Mouse (Mus musculus): Measurements from ENCODE around the gene Ing3.

The Ing3 gene

DNA sequence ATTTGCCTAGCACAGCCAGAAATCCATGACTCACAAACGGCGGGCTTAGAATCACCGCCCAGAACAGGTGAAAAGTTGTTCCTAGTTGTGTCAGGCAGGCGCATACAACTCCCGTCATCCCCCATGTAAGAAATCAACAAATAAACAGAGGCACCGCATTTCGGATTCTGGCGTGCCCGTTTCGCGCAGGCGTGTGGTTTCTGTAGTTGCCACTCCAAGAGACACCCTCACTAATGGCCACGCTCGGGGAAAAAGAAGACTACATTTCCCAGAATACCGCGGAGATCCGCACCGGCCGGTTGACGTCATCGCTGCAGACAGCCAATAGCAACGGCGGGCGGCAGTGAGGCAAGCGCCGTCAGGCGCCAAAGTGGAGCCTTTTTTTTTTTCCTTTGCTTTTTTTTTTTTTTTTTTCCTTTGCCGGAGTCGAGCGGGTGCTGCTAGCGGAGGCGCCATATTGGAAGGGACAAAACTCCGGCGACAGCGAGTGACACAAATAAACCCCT is at the start of gene Ing3:
Gene Ing3 (plus strand): TSS at position 346 of the 506 bp plus-strand sequence.
- DNase-seq (ENCODE audit: low spot score) = peak; percentile 99

DNA sequence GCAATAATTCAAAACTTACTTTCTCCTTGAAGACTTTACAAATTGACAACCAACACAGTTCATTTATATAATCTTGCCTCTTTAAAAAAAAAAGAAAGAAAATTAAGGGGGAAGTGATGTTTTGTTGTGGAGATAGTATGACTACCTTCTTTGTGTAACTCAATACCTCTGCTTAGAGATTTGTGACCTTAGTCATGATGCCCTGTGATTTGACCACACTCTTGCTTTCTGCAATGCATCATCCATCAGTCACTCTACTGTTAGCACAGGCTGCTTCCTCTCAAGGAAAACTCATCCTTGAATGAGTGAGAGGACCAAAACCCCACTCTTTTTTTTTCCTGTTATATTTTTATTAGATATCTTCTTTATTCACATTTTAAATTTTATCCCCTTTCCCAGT is 39.7 kb upstream of the Ing3 start:
- no peak for DNase-seq (ENCODE audit: low spot score)

DNA sequence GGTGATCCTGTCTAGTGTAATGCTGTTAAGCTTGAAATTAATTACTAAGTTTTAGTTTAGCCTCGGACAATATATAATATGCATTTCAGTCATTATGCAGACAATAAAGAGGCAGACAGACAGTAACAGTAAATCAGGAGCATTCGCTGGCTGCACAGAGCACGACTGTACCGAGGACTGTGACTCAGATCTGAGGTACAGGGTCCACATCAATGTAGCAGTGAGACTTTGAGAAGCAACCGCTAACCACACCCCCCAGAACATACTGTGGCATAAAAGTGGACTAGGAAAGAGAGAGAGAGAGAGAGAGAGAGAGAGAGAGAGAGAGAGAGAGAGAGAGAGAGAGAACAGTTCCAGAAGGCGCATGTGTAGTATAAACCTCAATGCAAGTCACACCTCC is 38.6 kb upstream of the Ing3 start:
- no peak for DNase-seq (ENCODE audit: low spot score)

DNA sequence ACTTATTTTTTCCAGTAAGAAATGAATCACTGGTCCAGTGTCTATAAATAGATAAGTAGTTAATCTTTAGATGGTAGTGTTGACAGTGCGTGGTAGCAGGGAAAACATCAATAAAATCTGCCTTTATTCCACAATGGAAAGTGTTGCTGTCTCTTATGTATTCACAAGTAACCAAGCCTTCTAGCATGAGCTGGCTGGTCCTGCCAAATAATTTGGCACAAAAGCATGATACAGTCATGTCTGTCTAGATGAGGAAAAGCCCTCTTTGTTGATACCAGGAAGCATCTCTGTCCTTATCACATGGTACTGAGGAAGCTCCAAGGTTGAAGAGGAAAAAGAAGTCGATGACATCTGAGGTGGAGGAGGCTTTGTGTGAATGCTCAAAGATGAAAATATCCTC is 32.8 kb upstream of the Ing3 start:
- no peak for DNase-seq (ENCODE audit: low spot score)

DNA sequence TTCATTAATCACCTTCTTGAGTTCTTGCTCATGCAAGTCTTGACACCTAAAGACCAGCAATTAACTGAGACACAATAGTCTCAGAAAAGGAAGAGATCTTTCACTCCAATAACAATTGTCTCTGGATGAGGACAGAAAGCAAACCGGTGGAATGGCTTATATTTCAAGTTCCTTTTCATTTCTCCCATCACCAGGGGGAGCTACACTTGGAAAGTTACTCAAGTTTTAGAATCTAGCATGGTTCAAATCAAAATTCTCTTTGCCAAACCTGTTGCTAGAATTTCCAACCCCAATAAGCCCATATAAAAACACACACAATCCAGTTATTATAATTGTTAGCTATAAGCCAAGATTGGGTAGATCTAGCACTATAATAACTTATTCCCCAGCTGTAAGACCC is 25.2 kb upstream of the Ing3 start:
- no peak for DNase-seq (ENCODE audit: low spot score)

DNA sequence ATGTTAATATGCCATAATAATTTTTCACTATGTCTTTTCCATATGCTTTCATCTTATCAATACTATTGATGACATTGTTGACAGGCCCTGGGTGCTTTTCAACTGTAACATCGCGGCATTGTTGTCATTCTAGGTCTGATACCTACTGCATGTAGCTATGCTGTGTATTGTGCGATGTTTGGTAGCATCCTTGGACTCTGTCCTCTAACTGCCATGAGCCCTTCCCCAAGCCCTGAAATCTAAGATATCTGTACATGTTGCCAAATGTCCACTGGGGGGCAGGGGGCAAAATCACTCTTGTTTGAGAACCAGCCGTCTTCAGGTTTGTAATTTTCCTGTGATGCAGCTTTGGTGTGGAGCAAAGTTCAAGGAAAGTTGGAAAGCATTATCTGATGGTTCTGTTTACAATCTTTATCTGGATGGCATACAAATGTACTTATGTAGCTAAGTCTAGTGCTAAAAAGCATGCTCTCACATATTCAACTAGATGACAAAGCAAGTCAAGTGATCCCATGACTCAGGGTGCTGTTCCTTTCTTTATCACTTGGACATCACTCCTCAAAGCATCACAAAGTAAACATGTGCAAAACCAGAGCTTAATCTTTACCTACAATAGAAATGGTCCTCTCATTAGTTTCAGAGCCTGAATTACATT is 11.3 kb upstream of the Ing3 start:
- no peak for DNase-seq (ENCODE audit: low spot score)

DNA sequence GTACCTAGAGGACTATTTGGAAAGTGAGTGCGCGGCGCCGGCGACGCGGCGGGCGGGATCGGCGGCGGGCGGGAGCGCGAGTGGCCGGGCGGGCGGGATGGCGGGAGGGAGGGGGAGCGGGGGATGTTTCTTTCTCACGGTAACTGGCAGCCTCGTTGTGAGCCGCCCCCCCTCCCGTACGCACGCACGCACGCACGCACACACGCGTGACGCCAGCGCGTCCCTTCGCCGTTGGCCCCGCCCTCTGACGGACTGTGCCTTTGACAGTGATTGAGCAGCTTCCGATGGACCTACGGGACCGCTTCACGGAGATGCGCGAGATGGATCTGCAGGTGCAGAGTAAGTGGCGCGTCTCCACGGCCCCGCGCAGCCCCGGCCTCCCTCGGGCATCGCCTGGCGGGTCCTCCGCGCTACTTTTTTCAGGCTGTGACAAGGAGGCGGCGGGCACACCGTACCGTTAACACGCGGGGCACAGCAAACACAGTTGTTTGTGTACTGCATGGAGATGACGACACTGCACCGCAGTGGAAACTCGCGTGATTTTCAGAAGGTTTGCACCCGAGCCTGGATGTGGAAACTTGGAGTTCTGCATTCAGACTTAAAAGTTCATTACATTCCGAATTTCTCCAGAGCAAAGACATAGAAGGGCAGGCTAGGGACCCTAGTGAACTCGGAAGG is 539 bp downstream of the Ing3 start:
- peak; percentile 93 for DNase-seq (ENCODE audit: low spot score)

DNA sequence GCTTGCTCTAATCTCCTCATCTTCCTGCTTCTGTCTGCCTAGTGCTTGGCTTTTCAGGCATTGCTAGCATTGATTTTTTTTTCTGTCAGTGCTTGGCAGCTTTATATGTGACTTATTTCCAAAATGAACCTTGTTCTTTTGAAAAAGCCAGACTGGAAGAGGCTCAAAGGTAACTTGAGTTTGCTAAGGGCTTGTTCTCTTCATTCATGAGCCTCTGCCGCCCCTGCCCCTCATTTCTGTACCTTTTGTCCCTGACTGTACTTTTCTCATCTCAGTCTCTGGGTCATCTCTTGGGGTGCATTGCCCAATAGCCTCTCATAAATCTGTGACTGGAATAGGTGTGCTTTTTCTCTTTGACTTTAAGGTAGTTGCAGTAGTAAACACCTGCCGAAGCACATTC is 1.3 kb downstream of the Ing3 start:
- no peak for DNase-seq (ENCODE audit: low spot score)

DNA sequence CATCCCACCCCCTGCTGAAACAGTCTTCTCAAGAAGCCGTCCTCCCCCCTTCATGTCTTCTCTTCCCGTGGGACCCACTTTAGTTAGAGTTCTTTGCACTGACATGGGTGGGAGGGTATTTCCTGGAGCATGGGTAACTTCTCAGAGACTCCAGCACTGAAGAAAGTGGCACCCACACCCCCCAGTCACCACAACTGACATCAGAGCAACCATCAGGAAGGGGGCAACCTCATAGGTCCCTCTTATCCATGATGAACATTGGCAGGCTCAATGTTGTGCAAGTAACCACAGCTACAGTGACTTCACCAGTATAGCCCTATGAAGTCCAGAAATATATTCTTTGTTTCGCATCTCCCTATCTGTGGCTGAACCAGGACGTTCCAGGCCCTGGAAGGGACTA is 6.1 kb downstream of the Ing3 start:
- DNase-seq (ENCODE audit: low spot score) = no peak

DNA sequence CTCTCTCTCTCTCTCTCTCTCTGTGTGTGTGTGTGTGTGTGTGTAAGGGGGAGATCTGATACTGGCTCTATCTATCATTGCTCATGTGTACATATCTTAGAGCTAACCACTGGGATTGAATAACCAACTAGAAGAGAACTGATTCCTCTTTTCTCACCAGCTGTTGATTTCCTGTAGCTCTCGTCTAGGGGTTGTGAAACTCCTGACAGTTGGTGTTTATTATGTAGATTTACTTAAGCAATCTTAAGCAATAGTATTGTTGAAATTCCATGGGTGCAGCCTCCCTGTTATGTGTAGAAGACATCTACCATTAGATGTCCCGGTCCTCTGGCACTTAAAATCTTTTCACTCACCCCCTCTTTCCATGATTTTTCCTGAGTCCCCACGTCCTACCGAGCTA is 9.6 kb downstream of the Ing3 start:
- no peak for DNase-seq (ENCODE audit: low spot score)

DNA sequence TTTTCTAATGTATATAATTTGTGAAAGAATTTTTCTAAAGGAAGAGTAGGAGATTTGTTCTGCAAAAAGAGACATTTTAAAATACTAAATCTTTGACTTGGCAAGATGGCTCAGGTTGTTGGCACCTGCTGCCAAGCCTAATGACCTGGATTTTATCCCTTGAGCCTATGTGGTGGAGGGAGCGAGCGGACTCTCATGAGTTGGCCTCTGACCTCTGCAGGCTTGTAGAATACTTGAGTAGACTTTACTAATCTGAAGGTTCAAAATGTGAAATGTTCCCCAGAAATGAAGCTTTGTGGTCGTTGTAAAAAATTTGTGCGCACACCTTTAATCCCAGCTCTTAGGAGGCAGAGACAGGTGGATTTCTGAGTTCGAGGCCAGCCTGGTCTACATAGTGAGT is 10.5 kb downstream of the Ing3 start:
- DNase-seq (ENCODE audit: low spot score) = no peak

DNA sequence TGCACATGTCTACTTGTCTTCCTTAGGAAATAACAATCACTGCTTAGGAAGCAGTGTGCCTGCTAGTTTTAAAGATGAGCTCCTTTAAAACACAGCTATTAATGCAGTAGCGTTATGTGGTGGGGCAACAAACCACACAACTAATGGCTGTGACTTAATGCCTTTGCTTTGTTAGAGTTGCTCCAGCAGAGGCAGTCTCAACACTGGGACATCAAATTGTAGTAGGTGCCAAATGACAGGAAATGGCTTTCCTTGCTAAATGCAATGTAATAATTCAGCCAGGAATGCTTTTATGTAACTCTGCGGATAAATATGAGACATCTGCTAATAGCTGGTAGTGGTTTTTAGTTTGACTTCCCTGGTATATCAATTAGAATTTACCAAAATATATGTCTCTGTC is 28.2 kb downstream of the Ing3 start:
- DNase-seq (ENCODE audit: low spot score) = no peak

DNA sequence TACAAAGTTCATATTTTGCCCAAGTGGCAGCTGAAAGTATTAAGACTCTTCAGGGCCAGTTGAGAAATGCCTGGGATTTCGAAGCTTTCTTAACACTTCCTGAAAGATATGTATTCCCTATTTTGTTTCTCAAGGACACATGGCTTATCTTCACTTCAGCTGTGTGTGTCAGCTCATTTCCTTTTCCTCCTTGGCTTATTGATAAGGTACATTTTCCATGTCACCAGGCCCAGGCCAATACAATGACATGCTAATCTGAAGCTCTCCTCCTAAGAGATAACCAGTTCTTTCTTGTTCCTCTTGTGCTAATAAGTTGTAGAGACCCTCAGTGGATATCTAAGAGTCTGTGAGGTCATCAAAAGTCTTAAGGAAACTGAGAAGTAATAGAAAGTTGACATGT is 31.7 kb downstream of the Ing3 start:
- no peak for DNase-seq (ENCODE audit: low spot score)

DNA sequence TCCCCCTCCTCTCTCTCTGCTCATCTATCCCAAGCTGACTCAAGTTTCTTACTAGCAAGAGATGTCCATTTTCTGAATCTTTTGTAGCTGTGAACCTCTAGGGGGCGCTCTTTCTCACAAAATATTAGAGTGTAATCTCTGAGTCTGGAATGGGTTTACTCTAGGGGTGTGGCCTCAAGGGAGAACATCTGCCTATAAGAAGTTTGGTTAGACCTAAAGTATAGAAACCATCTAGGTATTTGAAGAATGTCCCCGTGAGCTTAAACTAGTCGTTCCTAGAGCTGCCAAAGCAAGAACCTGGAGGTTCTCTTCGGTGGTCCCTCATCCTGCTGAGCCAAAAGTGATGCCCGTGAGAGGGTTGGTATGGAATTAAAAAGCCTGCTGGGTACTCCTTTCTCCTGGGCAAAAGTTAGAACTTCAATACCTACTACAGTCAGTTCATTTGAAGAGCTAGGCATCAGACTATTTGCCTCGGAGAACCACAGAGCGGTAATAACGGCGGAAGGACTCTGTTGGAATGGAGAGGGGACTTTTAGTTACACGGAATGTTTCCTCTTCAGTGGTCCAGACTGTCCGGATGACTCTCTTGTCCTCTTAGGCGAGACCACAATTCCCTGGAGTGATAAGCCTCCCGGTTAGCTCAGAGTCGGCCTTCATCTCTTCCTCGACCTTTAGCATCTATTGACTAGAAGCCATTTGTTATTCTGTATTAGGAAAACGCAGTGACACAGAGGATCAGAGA is 35.8 kb downstream of the Ing3 start:
- DNase-seq (ENCODE audit: low spot score) = peak; percentile 44

DNA sequence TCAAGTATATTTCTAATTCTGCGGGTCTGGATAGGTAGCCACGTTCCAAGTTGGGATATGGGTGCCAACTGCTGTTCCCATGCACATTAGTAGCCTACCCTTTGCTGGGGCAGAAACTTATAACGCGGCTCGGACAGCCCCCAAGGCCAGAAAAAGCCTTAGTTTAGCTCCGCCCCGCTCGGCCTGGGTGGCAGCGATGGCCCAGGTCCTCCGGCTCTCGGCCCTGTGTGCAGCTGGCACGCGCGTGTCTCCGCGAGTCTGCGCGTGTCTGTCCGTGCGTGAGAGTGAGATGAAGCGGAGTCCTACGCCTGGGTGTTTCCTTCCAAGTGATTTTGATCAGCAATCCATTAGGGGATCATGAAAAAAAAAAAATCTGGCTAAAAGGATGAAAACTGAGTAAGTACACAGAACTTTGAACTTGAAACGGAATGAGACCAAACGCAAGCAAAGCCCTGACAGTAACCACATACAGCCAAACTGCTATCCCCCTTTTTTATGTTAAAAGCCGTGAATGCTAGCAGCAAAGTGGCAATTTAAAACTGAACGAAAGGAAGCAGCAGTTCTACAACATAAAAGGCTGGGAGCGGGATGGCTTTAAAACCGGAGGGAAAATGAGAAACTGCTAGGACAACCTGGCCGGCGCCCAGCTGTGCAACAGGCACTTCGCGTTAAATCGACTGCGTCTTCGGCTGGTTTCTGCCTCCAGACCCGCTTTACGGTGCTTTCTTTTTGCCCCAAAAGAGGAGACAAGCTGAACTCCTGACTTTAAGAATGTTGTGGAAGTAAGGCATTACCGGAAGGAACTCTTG is 36.6 kb downstream of the Ing3 start, which contains the start of gene Cped1:
Gene Cped1 (plus strand): TSS at position 185 of the 809 bp plus-strand sequence.
- DNase-seq (ENCODE audit: low spot score) = peak; percentile 72

DNA sequence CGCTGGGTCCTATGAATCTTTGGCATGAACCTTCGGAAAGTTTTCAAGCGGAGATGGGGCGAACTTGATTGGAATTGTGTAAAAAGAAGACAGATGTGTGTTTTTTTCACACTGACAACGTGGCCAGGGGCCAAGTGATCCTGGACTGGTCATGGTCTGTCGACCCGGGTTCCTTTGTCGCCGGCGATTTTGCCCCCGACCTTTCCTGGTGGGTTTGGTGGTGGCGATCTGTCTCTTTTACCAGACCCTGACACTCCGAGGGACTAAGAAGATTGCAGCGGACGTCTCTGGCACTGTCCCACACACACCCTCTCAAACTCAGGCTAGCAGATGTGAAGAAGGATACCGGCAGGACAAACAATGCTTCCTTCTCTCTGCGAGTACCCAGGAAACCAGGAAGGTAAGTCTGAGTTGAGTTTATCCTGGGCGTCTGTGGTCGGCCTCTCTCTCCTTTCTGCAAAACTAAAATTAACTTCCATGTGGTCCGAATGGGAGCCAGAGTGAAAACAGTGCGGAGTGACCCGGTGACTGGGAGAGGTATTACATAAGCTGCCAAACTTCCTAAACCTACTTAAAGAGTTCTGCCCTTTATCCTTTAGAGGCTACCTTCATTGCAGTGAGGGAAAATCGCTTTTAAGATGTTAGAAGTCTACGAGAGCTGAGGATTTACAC is 37.4 kb downstream of the Ing3 start:
- DNase-seq (ENCODE audit: low spot score) = peak; percentile 15

DNA sequence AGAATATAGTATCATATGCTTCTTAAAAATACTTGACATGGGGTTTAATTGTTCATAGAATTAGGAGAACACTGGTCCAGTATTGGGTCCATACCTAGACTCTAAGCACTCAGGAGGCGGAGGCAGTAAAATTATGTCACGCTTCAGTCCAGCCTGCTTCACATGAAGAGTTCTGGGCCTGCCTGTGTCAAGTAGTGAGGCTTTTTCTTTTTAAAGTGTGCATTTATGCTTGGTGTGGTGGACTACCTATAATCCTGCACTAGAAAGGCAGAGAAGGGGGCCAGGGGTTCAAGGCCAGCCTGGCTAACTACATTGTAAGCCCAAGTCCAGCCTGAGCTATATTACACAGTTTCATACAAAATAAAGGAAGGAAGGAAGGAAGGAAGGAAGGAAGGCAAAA is 38.2 kb downstream of the Ing3 start:
- DNase-seq (ENCODE audit: low spot score) = no peak

DNA sequence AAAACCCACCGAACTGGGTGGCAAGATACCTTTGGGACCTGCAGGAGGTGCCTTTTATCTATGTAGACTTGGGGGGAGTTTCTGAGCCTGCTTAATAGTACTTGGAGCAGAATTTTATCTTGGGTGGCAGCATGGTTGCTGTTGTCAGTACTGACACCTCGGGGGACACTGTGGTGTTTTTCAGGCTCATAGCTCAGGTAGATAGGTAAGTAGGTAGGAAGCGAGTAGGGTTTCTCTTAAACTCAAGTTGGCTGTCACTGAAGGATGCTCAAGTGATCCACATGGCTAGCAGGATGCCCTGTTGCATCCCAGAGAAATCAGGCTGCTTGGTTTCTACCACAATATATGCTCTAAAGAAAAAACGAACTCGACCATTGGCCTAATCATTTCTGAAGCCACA is 38.9 kb downstream of the Ing3 start:
- no peak for DNase-seq (ENCODE audit: low spot score)

DNA sequence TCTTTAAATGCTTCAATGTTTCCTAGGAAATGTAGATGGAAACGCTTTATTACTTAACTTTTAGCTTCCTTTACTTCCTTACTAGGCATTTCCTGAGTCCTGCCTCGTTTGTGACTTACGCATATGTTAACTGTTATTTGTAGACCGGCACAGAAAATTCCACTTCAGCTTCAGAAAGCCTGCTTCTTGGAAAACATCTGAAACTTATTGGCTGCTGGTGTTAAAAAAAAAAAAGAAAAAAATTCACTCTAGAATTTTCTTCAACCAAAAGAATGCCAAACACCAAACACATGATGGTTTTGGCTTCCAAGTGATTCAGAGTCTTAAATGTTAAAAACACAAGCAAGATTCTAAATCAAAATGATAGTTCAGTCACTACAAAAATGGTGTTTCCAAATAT is 39.7 kb downstream of the Ing3 start:
- DNase-seq (ENCODE audit: low spot score) = no peak

DNA sequence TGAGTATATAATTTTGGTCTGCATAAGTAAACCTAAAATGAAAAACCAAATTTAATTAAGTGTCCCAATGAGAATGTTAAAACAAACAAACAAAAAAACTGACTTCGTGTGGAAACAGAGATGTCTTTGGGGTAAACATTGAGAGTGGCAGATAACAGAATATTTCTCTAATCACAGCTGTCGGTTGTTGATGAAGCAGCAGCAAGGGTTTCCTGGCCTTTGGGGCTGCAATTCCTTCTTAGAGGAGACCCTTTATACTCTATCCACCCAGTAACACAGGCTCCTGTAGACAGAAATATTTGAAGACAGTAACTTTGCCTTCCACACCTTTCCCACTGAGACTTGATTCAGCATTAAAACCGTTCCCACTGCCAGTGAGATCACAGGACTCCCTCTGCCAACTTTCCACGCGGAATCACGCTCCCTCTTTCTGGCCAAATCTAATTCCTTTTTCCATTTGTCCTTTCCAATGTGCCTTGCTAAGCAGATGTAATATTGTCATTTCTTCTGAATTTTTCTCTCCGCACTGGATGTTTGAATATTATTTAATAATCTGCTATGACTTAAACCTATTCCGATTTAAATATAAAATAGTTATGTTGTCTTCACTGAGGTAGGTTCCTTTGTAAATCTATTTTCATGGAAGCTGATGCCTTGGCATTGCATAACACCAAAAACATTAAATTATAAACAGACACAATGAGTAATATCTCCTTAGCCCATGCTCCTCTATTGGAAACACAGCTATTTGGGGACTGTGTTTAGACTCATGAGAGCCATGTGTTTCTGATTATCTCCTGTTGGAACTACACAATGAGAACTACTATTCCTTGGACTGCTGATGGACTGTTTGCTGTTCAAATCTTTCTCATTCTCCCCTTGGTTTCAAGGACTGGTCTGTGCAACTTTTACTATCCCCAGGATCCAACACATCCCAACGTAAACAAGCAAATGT is 41.1 kb downstream of the Ing3 start:
- DNase-seq (ENCODE audit: low spot score) = no peak

Measured in ovary, adult 18-20 months (tissue).